Mouse (Mus musculus) stomach, embryonic 14.5 days (tissue): ENCODE data around the gene Olfr688. TPM values are rescaled to one million over a fixed set of nuclear protein-coding genes. Genes with fewer than 3 reads are reported as not detected.

Source experiments
- polyA plus RNA-seq: library from polyadenylated mRNA; unstranded; fragments of >200 nt; fragmentation: Nextera tagmentation; extraction: Ambion mirVana; gene quantifications from 2 replicates; pipeline ENCODE4 v1.2.1, GENCODE M21; 2014

Olfr688 gene
- polyA plus RNA-seq, 1 experiment from 2014 or later: not detected

Other genes starting within 250 kb of the Olfr688 start
- gene Olfr677, start 236.7 kb upstream of the Olfr688 start, polyA plus RNA-seq: not detected in 2 replicates
- gene Olfr678, start 223.6 kb upstream of the Olfr688 start, polyA plus RNA-seq: not detected in 2 replicates
- gene Olfr679, start 206.9 kb upstream of the Olfr688 start, polyA plus RNA-seq: not detected in 2 replicates
- gene Olfr680-ps1, start 195.3 kb upstream of the Olfr688 start, polyA plus RNA-seq: not detected in 2 replicates
- not detected in 2 replicates for gene Olfr681, start 171.3 kb upstream of the Olfr688 start, polyA plus RNA-seq
- not detected in 2 replicates for gene Olfr683, start 141.1 kb upstream of the Olfr688 start, polyA plus RNA-seq
- not detected in 2 replicates for gene Olfr684, start 124.4 kb upstream of the Olfr688 start, polyA plus RNA-seq
- not detected in 2 replicates for gene Olfr685, start 102.1 kb upstream of the Olfr688 start, polyA plus RNA-seq
- not detected in 2 replicates for gene Olfr686, start 80.6 kb upstream of the Olfr688 start, polyA plus RNA-seq
- not detected in 2 replicates for gene Olfr689, start 23.1 kb downstream of the Olfr688 start, polyA plus RNA-seq
- gene Olfr690, start 46.0 kb downstream of the Olfr688 start, polyA plus RNA-seq: not detected in 2 replicates
- gene Olfr691, start 54.2 kb downstream of the Olfr688 start, polyA plus RNA-seq: not detected in 2 replicates
- not detected in 2 replicates for gene Olfr692, start 80.1 kb downstream of the Olfr688 start, polyA plus RNA-seq
- not detected in 2 replicates for gene Gm5901, start 86.9 kb downstream of the Olfr688 start, polyA plus RNA-seq
- 40.3 and 41.1 TPM in 2 replicates for gene Fam160a2, start 112.0 kb downstream of the Olfr688 start, polyA plus RNA-seq
- not detected in 2 replicates for gene Cnga4, start 116.5 kb downstream of the Olfr688 start, polyA plus RNA-seq
- 0.85 and 0.87 TPM in 2 replicates for gene Cckbr, start 137.6 kb downstream of the Olfr688 start, polyA plus RNA-seq
- gene Cavin3, start 194.2 kb downstream of the Olfr688 start, polyA plus RNA-seq: 113 and 121 TPM in 2 replicates